Mouse (Mus musculus): Measurements from ENCODE around the gene Thoc6. TPM values are rescaled to one million over a fixed set of nuclear protein-coding genes. Genes with fewer than 3 reads are reported as not detected.

Thoc6 gene
- polyA plus RNA-seq, 1 experiment from 2014 or later, result 11.0 TPM

DNA sequence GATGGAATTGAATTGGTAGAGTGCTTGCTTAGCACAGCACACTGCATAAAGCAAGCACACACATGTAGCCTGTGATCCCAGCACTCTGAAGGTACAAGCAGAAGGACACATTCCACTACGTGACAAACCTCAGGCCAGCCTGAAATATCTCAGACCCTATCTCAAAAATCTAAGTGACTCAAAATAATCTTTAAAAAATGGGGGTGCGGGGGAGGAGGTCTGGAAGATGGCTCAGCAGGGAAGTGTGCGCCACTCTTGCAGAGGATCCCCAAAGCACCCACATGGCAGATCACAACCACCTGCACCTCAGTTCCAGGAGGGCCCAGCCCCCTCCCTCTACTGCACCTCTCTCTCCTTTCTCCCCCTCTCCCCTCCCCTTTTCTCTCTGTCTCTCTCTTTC is 2.2 kb downstream of the Thoc6 start:
- peaks cover 30% of the 10 kb centered on the region for H3K36me3 ChIP-seq (ENCODE audit: inconsistent target)
- H3K79me2 ChIP-seq (ENCODE audit: inconsistent target), result peaks cover 18% of the 10 kb centered on the region; the same call in 1 of the 2 replicates
- no peak overlapping the region for H3K27ac ChIP-seq
- 97% methylated on average over 3 of the region's 3 CpGs for WGBS (ENCODE audit: missing documents)
- H3K4me3 ChIP-seq (ENCODE audit: inconsistent target), result no peak overlapping the region

DNA sequence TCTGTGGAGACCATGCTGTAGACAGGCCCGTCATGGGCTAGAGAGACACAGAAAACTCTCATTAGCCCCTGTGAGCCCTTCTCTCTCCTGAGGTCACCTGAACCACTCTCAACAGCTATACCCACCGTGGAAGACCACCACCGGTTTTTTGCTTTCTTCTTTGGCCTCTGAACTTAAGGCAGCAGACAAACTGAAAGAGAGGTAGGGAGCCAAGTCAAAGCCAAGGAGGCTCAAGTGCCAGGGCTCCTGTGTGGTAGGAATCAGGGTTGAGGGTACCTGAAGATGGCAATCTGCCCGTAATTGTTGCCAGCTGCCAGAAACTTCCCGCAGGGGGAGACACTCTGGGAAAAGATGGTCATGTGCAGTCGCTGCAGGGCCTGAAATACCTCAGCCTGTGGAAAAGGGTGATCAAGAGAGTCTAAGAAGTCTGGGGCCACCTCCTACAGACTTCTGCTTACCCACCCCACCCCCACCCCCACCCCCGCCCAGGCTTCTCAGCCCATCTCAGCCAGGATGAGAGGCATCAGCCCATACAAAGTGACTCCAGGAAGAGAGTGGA is 3.1 kb downstream of the Thoc6 start:
- WGBS (ENCODE audit: missing documents), result 83% methylated on average over 7 of the region's 7 CpGs
- peaks cover 18% of the 10 kb centered on the region; the same call in 1 of the 2 replicates for H3K79me2 ChIP-seq (ENCODE audit: inconsistent target)
- no peak overlapping the region for H3K27ac ChIP-seq
- H3K36me3 ChIP-seq (ENCODE audit: inconsistent target), result peaks cover 30% of the 10 kb centered on the region
- H3K4me3 ChIP-seq (ENCODE audit: inconsistent target), result no peak overlapping the region

DNA sequence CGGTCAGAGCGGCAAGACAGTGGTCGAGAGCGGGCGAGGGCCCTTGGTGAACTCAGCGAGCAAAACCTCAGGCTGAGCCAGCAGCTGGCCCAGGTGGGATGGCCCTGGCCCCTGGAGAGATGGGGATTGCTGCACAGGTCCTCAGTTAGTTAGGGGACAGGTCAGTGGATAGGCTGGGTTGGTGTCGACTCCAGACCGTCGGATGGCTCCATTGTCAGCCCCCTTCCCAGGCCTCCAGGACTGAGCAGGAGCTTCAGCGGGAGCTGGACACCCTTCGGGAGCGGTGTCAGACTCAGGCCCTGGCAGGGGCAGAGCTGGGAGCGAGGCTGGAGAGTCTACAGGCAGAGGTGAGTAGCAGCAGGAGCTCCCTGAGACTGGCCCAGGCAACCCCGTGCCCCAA is 8.2 kb downstream of the Thoc6 start:
- H3K27ac ChIP-seq, result no peak overlapping the region
- no peaks in the 10 kb centered on the region for H3K79me2 ChIP-seq (ENCODE audit: inconsistent target)
- no peak overlapping the region for H3K4me3 ChIP-seq (ENCODE audit: inconsistent target)
- 98% methylated on average over 14 of the region's 14 CpGs for WGBS (ENCODE audit: missing documents)
- H3K36me3 ChIP-seq (ENCODE audit: inconsistent target), result peaks cover 30% of the 10 kb centered on the region

DNA sequence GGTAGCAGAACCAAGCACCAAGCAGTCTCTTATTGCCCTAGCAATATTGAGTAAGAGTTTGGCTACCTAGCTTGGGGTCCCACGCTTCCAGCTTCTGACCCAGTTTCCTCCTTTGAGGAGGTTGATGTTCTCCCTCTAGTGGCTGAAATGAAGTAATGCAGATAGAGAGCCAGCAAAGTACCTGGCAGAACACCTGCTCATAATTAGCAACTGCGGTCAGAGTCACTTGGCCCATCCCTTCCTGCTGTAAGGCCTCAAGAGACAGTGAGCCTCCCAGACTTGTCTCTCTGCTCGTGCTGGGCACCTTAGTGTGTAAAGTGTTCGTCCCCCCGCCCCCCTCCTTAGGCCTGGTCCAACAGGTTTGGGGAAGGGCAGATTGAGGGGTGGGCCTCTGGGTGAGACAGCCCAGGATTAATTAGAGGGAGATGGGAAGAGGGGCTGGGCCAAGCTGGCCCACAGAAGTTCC is 9.1 kb downstream of the Thoc6 start:
- no peak overlapping the region for H3K27ac ChIP-seq
- no peak overlapping the region for H3K4me3 ChIP-seq (ENCODE audit: inconsistent target)
- WGBS (ENCODE audit: missing documents), result 38% methylated on average over 5 of the region's 5 CpGs
- H3K79me2 ChIP-seq (ENCODE audit: inconsistent target), result no peaks in the 10 kb centered on the region
- peaks cover 26% of the 10 kb centered on the region for H3K36me3 ChIP-seq (ENCODE audit: inconsistent target)

DNA sequence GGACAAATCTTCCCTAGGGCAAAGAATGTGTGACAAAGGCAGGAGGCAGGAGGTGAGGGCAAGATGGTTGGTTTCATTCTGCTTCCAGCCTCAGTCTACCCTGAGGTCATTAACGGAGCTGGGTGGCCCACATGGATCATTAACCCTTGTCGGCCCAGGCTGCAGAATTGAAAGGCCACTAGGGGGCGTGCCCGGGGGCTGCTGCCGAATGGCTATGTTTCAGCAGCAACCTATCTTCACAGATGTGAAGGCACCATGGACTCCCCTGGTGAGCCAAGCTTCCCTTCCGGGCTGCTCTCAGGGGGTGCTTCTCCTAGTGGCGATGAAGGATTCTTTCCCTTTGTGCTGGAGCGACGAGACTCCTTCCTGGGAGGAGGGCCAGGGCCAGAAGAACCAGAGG is 12.2 kb downstream of the Thoc6 start:
- H3K4me3 ChIP-seq (ENCODE audit: inconsistent target), result no peak overlapping the region
- H3K79me2 ChIP-seq (ENCODE audit: inconsistent target), result no peaks in the 10 kb centered on the region

DNA sequence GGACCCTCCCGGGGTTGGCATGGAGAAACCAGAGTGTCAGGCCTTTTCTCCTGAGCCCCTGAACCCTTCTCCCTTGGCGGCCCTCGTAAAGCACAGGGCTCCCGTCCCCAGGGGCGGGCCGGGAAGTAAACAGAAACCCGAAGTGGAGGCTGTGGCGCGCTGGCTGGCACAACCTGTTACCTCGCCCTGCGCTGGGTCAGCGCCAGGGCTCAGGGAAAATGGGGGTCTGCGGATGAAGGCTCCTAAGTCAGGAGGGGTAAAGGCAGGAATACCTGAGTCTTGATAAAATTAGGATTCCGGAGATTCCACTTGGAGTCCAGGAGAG is 12.8 kb downstream of the Thoc6 start:
- Histone ChIP-seq H3K79me2 (ENCODE audit: inconsistent target) (no peaks in the 10 kb centered on the region), H3K4me3 (ENCODE audit: inconsistent target) (no peak overlapping the region), H3K27ac (no peak overlapping the region), H3K36me3 (ENCODE audit: inconsistent target) (no peaks in the 10 kb centered on the region)
- 4% methylated on average over 14 of the region's 14 CpGs for WGBS (ENCODE audit: missing documents)

More for the DNA sequence above, 12.2 kb downstream of the Thoc6 start:
- Histone ChIP-seq H3K36me3 (ENCODE audit: inconsistent target) (no peaks in the 10 kb centered on the region), H3K27ac (no peak overlapping the region)
- WGBS (ENCODE audit: missing documents), result 8% methylated on average over 9 of the region's 9 CpGs

DNA sequence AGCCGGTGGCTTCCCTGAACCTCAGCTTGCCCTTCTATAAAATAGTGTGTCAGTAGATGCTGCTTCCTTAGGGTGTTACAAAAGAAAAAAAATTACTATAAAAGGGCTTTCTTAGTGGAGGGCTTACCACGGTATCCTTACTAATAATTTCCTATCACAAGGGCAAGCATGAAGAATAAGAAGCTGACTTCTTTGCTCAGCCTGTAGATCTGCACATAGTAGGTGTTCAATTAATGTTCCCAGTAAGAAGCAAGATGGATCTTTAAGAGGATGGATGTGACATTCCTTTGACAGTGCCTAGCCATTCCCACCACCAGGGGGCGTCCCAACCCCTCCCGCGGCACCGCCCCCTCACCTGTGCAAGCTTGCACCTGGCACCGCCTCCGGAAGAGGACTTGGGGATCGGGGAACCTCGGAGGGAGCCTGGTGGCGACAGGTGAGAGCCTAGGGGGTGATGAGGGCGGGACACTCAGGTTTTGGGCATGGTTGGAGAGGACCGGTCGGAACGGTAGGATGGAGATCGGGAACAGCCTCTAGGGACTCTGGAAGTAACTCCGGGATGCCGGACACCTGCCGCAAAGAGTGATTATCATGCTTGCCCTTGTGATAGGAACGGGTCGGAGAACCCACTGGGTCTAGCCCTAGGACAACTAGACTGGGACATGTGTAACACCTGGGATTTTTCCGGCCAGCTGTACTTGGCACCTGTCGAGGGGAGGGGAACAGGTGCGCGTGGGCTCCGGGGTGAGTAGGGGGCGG is 13.4 kb downstream of the Thoc6 start, which contains the start of gene Bicdl2:
Bicdl2 (plus strand) TSS at position 390 of the 759 bp plus-strand sequence.
- WGBS (ENCODE audit: missing documents), result 5% methylated on average over 27 of the region's 27 CpGs
- Histone ChIP-seq H3K4me3 (ENCODE audit: inconsistent target) (no peak within 1 kb of the TSS), H3K36me3 (ENCODE audit: inconsistent target) (no peaks in the 10 kb centered on the region), H3K79me2 (ENCODE audit: inconsistent target) (no peaks in the 10 kb centered on the region), H3K27ac (no peak within 1 kb of the TSS)

DNA sequence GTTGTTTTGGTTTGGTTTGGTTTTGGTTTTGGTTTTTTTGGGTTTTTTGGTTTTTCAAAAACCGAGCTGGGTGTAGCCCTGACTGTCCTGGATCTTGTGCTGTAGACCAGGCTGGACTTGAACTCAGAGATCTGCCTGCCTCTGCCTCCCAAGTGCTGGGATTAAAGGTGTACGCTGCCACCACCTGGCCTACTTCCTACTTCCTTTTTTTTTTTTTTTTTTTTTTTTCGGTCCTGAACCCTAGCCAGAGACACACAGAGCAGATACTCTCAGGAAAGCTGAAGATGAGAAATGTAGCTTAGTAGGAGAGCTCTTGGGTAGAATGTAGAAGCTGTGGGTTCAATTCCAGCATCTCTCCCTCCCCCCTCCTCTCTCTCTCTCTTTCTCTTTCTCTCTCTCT is 15.2 kb downstream of the Thoc6 start:
- H3K36me3 ChIP-seq (ENCODE audit: inconsistent target), result no peaks in the 10 kb centered on the region
- 68% methylated on average over 2 of the region's 3 CpGs for WGBS (ENCODE audit: missing documents)
- no peaks in the 10 kb centered on the region for H3K79me2 ChIP-seq (ENCODE audit: inconsistent target)
- no peak overlapping the region for H3K27ac ChIP-seq
- no peak overlapping the region for H3K4me3 ChIP-seq (ENCODE audit: inconsistent target)

DNA sequence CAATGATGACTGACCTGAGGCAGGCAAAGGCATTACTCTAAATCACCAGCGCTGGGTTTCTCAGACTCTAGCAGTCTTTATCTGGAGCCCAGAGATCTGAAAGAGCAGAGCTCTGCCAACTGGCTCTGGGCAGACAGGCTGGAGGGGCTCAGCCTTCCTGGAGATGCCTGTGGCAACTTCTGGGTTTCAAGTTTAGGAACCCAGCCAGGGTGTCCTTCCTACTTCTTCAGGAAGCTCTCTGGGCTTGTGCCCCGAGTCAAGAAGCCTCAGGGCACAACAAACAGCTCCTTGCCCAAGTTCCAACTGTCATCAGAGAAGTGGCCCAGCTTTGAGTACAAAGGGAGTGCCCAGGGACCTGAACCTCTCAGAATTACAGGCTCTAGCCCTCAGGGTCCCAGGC is 19.3 kb downstream of the Thoc6 start:
- WGBS (ENCODE audit: missing documents), result 11% methylated on average over 2 of the region's 2 CpGs
- Histone ChIP-seq H3K4me3 (ENCODE audit: inconsistent target) (no peak overlapping the region), H3K27ac (no peak overlapping the region), H3K36me3 (ENCODE audit: inconsistent target) (no peaks in the 10 kb centered on the region), H3K79me2 (ENCODE audit: inconsistent target) (no peaks in the 10 kb centered on the region)

DNA sequence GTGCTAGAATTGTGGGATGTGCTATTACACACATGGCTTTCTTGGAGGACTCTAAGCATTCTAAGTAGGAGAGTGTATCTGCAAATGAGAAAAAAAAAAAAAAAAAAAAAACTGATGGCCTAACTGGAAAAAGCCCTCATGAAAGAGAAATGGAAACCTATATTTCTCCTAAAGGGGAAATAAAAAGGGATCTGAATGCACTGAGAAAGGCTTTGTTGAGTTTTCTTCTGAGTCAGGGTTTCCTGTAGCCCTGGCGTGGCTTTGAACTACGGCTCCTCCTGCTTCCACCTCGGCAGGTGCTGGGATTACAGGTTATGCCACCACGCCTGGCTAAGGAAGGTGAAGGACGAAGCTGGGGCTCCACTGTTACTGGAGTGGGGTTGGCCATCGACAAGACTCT is 19.7 kb downstream of the Thoc6 start:
- H3K36me3 ChIP-seq (ENCODE audit: inconsistent target), result no peaks in the 10 kb centered on the region
- no peaks in the 10 kb centered on the region for H3K79me2 ChIP-seq (ENCODE audit: inconsistent target)
- H3K4me3 ChIP-seq (ENCODE audit: inconsistent target), result no peak overlapping the region
- 34% methylated on average over 6 of the region's 6 CpGs for WGBS (ENCODE audit: missing documents)
- no peak overlapping the region for H3K27ac ChIP-seq

DNA sequence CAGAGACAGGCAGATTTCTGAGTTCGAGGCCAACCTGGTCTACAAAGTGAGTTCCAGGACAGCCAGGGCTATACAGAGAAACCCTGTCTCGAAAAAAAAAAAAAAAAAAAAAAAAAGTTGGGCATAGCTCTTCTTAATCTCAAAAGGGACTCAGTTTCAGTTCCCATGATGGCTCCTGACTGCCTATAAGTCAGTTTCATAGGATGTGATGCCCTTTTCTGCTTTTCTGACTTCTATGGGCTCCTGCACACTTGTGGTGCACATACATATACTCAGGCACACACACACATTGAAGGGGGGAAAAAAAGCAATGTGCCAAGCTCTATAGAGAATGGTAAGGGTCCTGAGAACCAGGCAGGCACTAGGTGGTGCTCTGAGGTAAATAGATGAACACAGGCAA is 20.4 kb downstream of the Thoc6 start:
- WGBS (ENCODE audit: missing documents), result no CpG with 5 or more reads among the region's 2 CpGs
- Histone ChIP-seq H3K4me3 (ENCODE audit: inconsistent target) (no peak overlapping the region), H3K27ac (no peak overlapping the region), H3K36me3 (ENCODE audit: inconsistent target) (no peaks in the 10 kb centered on the region), H3K79me2 (ENCODE audit: inconsistent target) (no peaks in the 10 kb centered on the region)

DNA sequence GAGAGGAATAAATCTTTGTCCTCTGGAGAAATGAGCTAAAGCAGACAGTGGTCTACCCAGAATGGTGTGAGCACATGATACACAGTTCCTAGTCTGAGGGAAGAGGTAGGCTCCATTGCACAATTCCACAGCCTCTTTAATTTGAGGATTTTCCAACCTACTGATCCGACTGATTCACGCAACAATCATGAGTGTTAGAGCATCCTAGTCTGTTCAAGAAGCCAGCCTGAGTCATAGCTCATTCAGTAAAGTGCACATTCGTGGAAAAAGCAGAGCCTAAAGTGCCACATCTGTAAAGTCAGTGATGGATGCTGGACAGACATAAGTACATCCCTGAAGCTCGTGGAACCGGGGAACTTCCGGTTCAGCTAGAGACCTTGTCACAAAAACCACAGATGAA is 22.3 kb downstream of the Thoc6 start:
- WGBS (ENCODE audit: missing documents), result 66% methylated on average over 6 of the region's 6 CpGs
- no peak overlapping the region for H3K4me3 ChIP-seq (ENCODE audit: inconsistent target)
- no peaks in the 10 kb centered on the region for H3K36me3 ChIP-seq (ENCODE audit: inconsistent target)
- H3K79me2 ChIP-seq (ENCODE audit: inconsistent target), result no peaks in the 10 kb centered on the region
- H3K27ac ChIP-seq, result no peak overlapping the region

DNA sequence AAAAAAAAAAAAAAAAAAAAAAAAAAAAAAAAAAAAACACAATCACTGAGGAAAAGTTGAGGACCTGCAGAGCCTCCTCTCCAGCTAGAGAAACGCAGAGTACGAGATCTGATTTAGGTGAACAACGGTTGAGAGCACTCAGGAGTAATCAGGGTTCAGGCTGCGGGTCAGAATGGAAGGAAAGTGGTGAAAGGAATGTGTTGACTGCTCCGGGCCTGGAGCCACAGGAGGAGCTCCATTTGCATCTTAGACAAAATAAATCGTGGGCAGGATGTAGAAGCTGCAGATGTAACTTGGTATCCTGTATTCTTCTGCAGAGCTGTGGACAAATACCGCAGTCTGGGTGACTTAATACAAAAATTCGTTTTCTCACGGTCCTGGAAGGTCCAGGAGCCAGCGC is 27.8 kb downstream of the Thoc6 start:
- no peaks in the 10 kb centered on the region for H3K36me3 ChIP-seq (ENCODE audit: inconsistent target)

DNA sequence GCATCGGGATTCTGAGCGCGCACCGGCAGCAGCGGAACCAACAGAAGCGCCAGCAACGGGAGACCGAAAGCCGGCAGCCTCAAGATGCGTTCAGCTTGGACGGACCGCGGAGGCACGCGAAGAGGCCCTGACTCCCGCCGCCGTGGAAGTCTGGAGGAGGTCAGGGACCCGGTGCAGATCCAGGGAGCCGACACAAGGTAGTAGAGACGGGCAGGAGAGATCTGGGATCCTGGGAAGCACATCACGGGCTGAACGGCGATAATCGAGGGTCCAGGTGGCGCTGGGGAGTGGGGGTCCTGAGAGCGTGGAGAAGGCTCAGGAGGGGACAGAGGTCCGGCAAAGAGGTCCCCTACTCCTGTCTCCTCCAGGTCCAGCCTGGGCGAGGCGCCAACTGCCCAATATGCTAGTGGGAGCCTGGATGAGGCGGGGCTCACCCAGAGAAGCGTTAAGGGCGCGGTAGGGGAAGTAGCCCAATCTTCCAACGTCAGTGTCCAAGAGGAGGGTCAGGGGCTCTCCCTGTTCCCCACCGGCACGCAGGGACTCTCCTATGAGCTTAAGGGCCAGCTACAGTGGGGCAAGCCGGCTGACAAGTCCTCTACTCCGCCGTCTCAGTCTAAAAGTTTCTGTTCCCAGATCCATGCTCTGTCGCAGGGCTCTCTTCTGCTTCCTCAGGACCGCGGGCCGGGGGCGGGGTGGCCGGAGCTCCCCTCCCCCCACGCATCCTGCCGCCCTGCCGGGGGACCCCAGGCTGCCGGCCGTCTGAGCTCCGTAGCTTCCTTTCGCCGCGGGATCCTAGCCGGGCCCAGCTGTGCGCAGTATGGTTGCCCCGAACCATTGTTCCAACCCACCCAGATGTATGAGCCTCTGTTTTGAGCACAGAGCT is 28.8 kb downstream of the Thoc6 start, which contains the start of gene Mmp25:
Mmp25 (minus strand) TSS at position 665 of the 883 bp plus-strand sequence.
- Histone ChIP-seq H3K36me3 (ENCODE audit: inconsistent target) (no peaks in the 10 kb centered on the region), H3K79me2 (ENCODE audit: inconsistent target) (no peaks in the 10 kb centered on the region), H3K4me3 (ENCODE audit: inconsistent target) (peak within 1 kb of the TSS; percentile 27; the same call in 1 of the 2 replicates), H3K27ac (no peak within 1 kb of the TSS)
- WGBS (ENCODE audit: missing documents), result 4% methylated on average over 58 of the region's 58 CpGs

More for the DNA sequence above, 27.8 kb downstream of the Thoc6 start:
- Histone ChIP-seq H3K79me2 (ENCODE audit: inconsistent target) (no peaks in the 10 kb centered on the region), H3K27ac (no peak overlapping the region), H3K4me3 (ENCODE audit: inconsistent target) (no peak overlapping the region)
- WGBS (ENCODE audit: missing documents), result 84% methylated on average over 10 of the region's 10 CpGs

DNA sequence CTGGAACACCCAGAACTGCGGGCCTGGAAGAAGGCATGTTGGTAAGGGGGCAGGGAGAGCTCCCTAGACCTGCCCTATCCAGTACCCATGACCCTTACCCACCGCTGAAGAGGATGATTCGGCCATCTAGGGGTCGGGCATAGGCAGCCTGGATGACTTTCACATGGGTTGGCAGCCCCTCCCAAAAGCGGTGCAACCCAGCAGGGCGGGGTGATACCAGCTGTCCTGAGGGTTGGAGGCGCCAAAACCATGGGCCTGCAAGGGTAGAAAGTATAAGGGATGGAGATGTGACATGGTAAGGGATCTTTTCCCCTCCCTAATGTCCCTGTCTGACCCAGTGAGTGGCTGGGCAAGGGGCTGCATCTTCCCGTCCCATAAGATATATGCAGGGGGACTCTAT is 42.4 kb downstream of the Thoc6 start:
- Histone ChIP-seq H3K4me3 (ENCODE audit: inconsistent target) (no peak overlapping the region), H3K27ac (no peak overlapping the region), H3K79me2 (ENCODE audit: inconsistent target) (no peaks in the 10 kb centered on the region), H3K36me3 (ENCODE audit: inconsistent target) (no peaks in the 10 kb centered on the region)
- WGBS (ENCODE audit: missing documents), result 80% methylated on average over 8 of the region's 8 CpGs
